Mouse (Mus musculus) liver (tissue): Measurements from ENCODE around the gene Morf4l1.

ENCODE experiments used
- DNase-seq: peaks from one replicate; pipeline ENCODE4 v3.0.0-alpha.2; 2020; ENCODE audit warnings: mixed read lengths

Morf4l1 gene

GRCm38 (mm10) chr9:90114567-90115307, at the start of gene Morf4l1:
TSS of gene Morf4l1 (minus strand) at chr9:90114774.
- peak; percentile 98 for DNase-seq

GRCm38 (mm10) chr9:90163749-90164095, 49.1 kb upstream of the Morf4l1 start:
- peak; percentile 25 for DNase-seq

- peak; percentile 14 for DNase-seq
Observed at GRCm38 (mm10) chr9:90162926-90163748, 48.6 kb upstream of the Morf4l1 start, which contains the start of gene Adamts7. TSS of gene Adamts7 (plus strand) at chr9:90163069.

GRCm38 (mm10) chr9:90162243-90162925, 47.8 kb upstream of the Morf4l1 start:
- DNase-seq = peak; percentile 66

- DNase-seq = no peak
Observed at GRCm38 (mm10) chr9:90146869-90147268, 32.3 kb upstream of the Morf4l1 start.

GRCm38 (mm10) chr9:90145788-90146187, 31.2 kb upstream of the Morf4l1 start:
- no peak for DNase-seq

GRCm38 (mm10) chr9:90136678-90136965, 22.0 kb upstream of the Morf4l1 start:
- no peak for DNase-seq

GRCm38 (mm10) chr9:90135963-90136677, 21.5 kb upstream of the Morf4l1 start:
- DNase-seq = no peak

GRCm38 (mm10) chr9:90135466-90135865, 20.9 kb upstream of the Morf4l1 start:
- DNase-seq = no peak

GRCm38 (mm10) chr9:90133562-90134355, 19.2 kb upstream of the Morf4l1 start:
- no peak for DNase-seq

- DNase-seq = no peak
Observed at GRCm38 (mm10) chr9:90128636-90129201, 14.1 kb upstream of the Morf4l1 start.

- no peak for DNase-seq
Observed at GRCm38 (mm10) chr9:90127146-90127545, 12.6 kb upstream of the Morf4l1 start.

- DNase-seq = peak; percentile 87
Observed at GRCm38 (mm10) chr9:90126260-90127010, 11.9 kb upstream of the Morf4l1 start.

GRCm38 (mm10) chr9:90125416-90126099, 11.0 kb upstream of the Morf4l1 start:
- DNase-seq = no peak

GRCm38 (mm10) chr9:90124873-90125245, 10.3 kb upstream of the Morf4l1 start:
- DNase-seq = no peak

GRCm38 (mm10) chr9:90124156-90124872, 9.7 kb upstream of the Morf4l1 start:
- no peak for DNase-seq

GRCm38 (mm10) chr9:90122246-90122740, 7.7 kb upstream of the Morf4l1 start:
- DNase-seq = no peak

- no peak for DNase-seq
Observed at GRCm38 (mm10) chr9:90117234-90117633, 2.7 kb upstream of the Morf4l1 start.

- DNase-seq = no peak
Observed at GRCm38 (mm10) chr9:90115308-90115700, 730 bp upstream of the Morf4l1 start.
